Mouse (Mus musculus) bone marrow macrophage, adult 2 months (primary cell): ENCODE measurements around the gene A930002H24Rik.

Source experiments
- CTCF ChIP-seq: IDR thresholded peaks from 2 replicates; pipeline ENCODE4 v1.5.1; 2012; ENCODE audit warnings: low read depth, mild to moderate bottlenecking, low read length, moderate library complexity
- POLR2A ChIP-seq: IDR thresholded peaks from 2 replicates; pipeline ENCODE4 v1.6.1; 2012; ENCODE audit warnings: mild to moderate bottlenecking, low read depth, low read length, borderline replicate concordance

DNA sequence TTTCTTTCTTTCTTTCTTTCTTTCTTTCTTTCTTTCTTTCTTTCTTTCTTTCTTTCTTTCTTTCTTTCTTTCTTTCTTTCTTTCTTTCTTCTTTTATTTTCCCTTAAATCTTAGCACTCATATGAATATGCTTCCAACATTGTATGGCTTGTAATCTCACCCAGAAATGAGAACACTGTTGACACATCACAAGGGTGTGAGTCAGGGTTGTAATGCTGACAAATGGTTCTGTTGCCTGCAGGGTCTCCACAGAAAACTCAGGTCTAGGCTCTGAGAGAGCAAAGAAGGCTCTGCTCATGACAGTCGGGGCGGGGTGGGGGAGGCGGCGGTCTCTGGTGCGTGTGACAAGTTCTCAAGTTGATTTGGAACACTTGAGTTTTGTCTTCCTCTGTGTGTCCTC is 18.7 kb downstream of the A930002H24Rik start:
- TF ChIP-seq CTCF (no peak), POLR2A (no peak)
